In genomic region chr1:179858780-179859551, GRCm38 (mm10) we compare ENCODE assay signal across 8 mouse cellular contexts. TPM values are rescaled to one million over a fixed set of nuclear protein-coding genes. Genes with fewer than 3 reads are reported as not detected.
DNase-seq lines count a peak whose midpoint lies in the region; ATAC-seq and TF ChIP-seq lines count a peak whose summit lies in the region.

No protein-coding gene starts in this region.

- DNase-seq in gastrocnemius, adult 18-20 months (ENCODE audit: low spot score): peak; percentile 50
- no peak for DNase-seq in gastrocnemius, postnatal 36 days
- peak; percentile 80 for DNase-seq in brain, embryonic 14.5 days (ENCODE audit: low read depth)
- peak in 2 of 3 experiments; percentile 42 to 54 for DNase-seq in liver, embryonic 14.5 days (ENCODE audit: low read depth in 3 of 3, low spot score in 3 of 3)
- no peak for DNase-seq in T-cell, adult 2 months (ENCODE audit: low spot score)

- no peaks in the 10 kb centered on the region for H3K27me3 ChIP-seq in forebrain, embryonic 12.5 days
- H3K27me3 ChIP-seq in intestine, embryonic 15.5 days (replicated peaks): no peaks in the 10 kb centered on the region
- H3K27me3 ChIP-seq in liver, embryonic 14.5 days (ENCODE audit: control insufficient read depth, insufficient read depth, low read length): no peaks in the 10 kb centered on the region
- H3K27me3 ChIP-seq in neural tube, embryonic 15.5 days (replicated peaks): no peaks in the 10 kb centered on the region

- intact Hi-C loops in gastrocnemius, postnatal 36 days (cut with DNase I): loop anchor here (5.0 to 10.0 kb wide), 4 partner anchors 258 to 546 kb away; no protein-coding TSS in a partner anchor

- no peak overlapping the region for H3K4me3 ChIP-seq in forebrain, embryonic 12.5 days (replicated peaks)
- H3K4me3 ChIP-seq in intestine, embryonic 15.5 days (replicated peaks): no peak overlapping the region
- H3K4me3 ChIP-seq in liver, embryonic 14.5 days (ENCODE audit: insufficient read depth in 1 of 2, low read depth in 2 of 2, low read length in 2 of 2): no peak overlapping the region
- H3K4me3 ChIP-seq in neural tube, embryonic 15.5 days (replicated peaks): no peak overlapping the region

- H3K36me3 ChIP-seq in forebrain, embryonic 12.5 days (replicated peaks): no peaks in the 10 kb centered on the region
- H3K36me3 ChIP-seq in intestine, embryonic 15.5 days: no peaks in the 10 kb centered on the region
- H3K36me3 ChIP-seq in liver, embryonic 14.5 days (replicated peaks; ENCODE audit: control insufficient read depth, insufficient read depth, low read depth): no peaks in the 10 kb centered on the region
- H3K36me3 ChIP-seq in neural tube, embryonic 15.5 days: no peaks in the 10 kb centered on the region

- H3K4me2 ChIP-seq in forebrain, embryonic 12.5 days: no peak overlapping the region
- no peak overlapping the region for H3K4me2 ChIP-seq in intestine, embryonic 15.5 days (replicated peaks)
- H3K4me2 ChIP-seq in liver, embryonic 14.5 days (ENCODE audit: low read depth): peak overlapping the region; percentile 56
- no peak overlapping the region for H3K4me2 ChIP-seq in neural tube, embryonic 15.5 days

- no peak overlapping the region for H3K27ac ChIP-seq in forebrain, embryonic 12.5 days
- H3K27ac ChIP-seq in intestine, embryonic 15.5 days: no peak overlapping the region
- no peak overlapping the region for H3K27ac ChIP-seq in liver, embryonic 14.5 days
- no peak overlapping the region for H3K27ac ChIP-seq in neural tube, embryonic 15.5 days (replicated peaks)

- TF ChIP-seq CTCF in brain, embryonic 14.5 days (IDR thresholded peaks at IDR 0.05; ENCODE audit: borderline replicate concordance, extremely low read depth, insufficient read depth, insufficient read length): peak; percentile 59; the same call in 1 of the 2 replicates
- TF ChIP-seq CTCF in liver, embryonic 14.5 days (IDR thresholded peaks at IDR 0.05; ENCODE audit: low read depth): peak; percentile 62

- TF ChIP-seq POLR2A in brain, embryonic 14.5 days (IDR thresholded peaks at IDR 0.05; ENCODE audit: borderline replicate concordance, extremely low read depth, insufficient read depth, insufficient read length, poor library complexity, severe bottlenecking): no peak

- peak; percentile 72 for TF ChIP-seq EP300 in liver, embryonic 14.5 days (IDR thresholded peaks at IDR 0.05; ENCODE audit: low read depth)

- H3K4me1 ChIP-seq in forebrain, embryonic 12.5 days: peaks cover 6% of the 10 kb centered on the region; the same call in 1 of the 2 replicates
- no peaks in the 10 kb centered on the region; the same call in 1 of the 2 replicates for H3K4me1 ChIP-seq in intestine, embryonic 15.5 days (replicated peaks)
- H3K4me1 ChIP-seq in liver, embryonic 14.5 days (replicated peaks; ENCODE audit: control insufficient read depth in 2 of 2, insufficient read depth in 2 of 2, low read length in 1 of 2): peaks cover 4 to 23% of the 10 kb centered on the region in 2 experiments; a peak in 3 of 4 replicates
- peaks cover 4% of the 10 kb centered on the region for H3K4me1 ChIP-seq in neural tube, embryonic 15.5 days

- no peaks in the 10 kb centered on the region for H3K9me3 ChIP-seq in forebrain, embryonic 12.5 days
- H3K9me3 ChIP-seq in intestine, embryonic 15.5 days: no peaks in the 10 kb centered on the region
- H3K9me3 ChIP-seq in liver, embryonic 14.5 days (ENCODE audit: control insufficient read depth, low read length): no peaks in the 10 kb centered on the region
- no peaks in the 10 kb centered on the region for H3K9me3 ChIP-seq in neural tube, embryonic 15.5 days (replicated peaks)

- ATAC-seq in forebrain, embryonic 12.5 days (ENCODE audit: low FRiP score): peak; percentile 81
- ATAC-seq in intestine, embryonic 15.5 days: peak; percentile 75
- peak; percentile 66; the same call in 1 of the 2 replicates for ATAC-seq in liver, embryonic 14.5 days (ENCODE audit: insufficient read depth)
- ATAC-seq in neural tube, embryonic 15.5 days (ENCODE audit: low FRiP score): peak; percentile 75; the same call in 1 of the 2 replicates

- 49% methylated on average over 14 of the region's 14 CpGs for WGBS in forebrain, embryonic 12.5 days
- 46% methylated on average over 14 of the region's 14 CpGs for WGBS in intestine, embryonic 15.5 days
- WGBS in liver, embryonic 14.5 days (ENCODE audit: insufficient replicate concordance): 15% methylated on average over 14 of the region's 14 CpGs
- 48% methylated on average over 14 of the region's 14 CpGs for WGBS in neural tube, embryonic 15.5 days

- H3K9ac ChIP-seq in forebrain, embryonic 12.5 days: no peak overlapping the region
- no peak overlapping the region for H3K9ac ChIP-seq in intestine, embryonic 15.5 days
- H3K9ac ChIP-seq in liver, embryonic 14.5 days (replicated peaks): peak overlapping the region; percentile 42
- no peak overlapping the region for H3K9ac ChIP-seq in neural tube, embryonic 15.5 days (replicated peaks)

RNA-seq across cellular contexts. Expression of gene Ahctf1, which starts 55.5 kb away (rescaled TPM):
- 10 to 100 TPM; 15.0 to 17.5 TPM for total RNA-seq in gastrocnemius, adult 18-20 months (2021)
- 10 to 100 TPM; 14.8 to 15.3 TPM for total RNA-seq in gastrocnemius, postnatal 36 days (2021)
- polyA plus RNA-seq in brain, embryonic 14.5 days (2012; rRNA removed): 30.3 and 32.3 TPM in 2 replicates
- polyA plus RNA-seq in forebrain, embryonic 12.5 days (2016; fragmentation: Nextera tagmentation; extraction: Ambion mirVana): 31.4 and 32.9 TPM in 2 replicates
- 18.5 and 20.6 TPM in 2 replicates for polyA plus RNA-seq in intestine, embryonic 15.5 days (2015; fragmentation: Nextera tagmentation; extraction: Ambion mirVana)
- 19.1 and 25.5 TPM in 2 replicates for polyA plus RNA-seq in liver, embryonic 14.5 days (2012; rRNA removed)
- 19.2 and 26.5 TPM in 2 replicates for polyA plus RNA-seq in liver, embryonic 14.5 days (2014; fragmentation: Nextera tagmentation; extraction: Ambion mirVana)
- polyA plus RNA-seq in neural tube, embryonic 15.5 days (2015; fragmentation: Nextera tagmentation; extraction: Ambion mirVana): 16.2 and 16.7 TPM in 2 replicates

RNA-seq across cellular contexts. Expression of gene Gm10518, which starts 55.8 kb away (rescaled TPM):
- total RNA-seq in gastrocnemius, adult 18-20 months (2021): not detected
- not detected for total RNA-seq in gastrocnemius, postnatal 36 days (2021)
- not detected in 2 replicates for polyA plus RNA-seq in brain, embryonic 14.5 days (2012; rRNA removed)
- polyA plus RNA-seq in forebrain, embryonic 12.5 days (2016; fragmentation: Nextera tagmentation; extraction: Ambion mirVana): 0.18 and 0.36 TPM in 2 replicates
- not detected in 2 replicates for polyA plus RNA-seq in intestine, embryonic 15.5 days (2015; fragmentation: Nextera tagmentation; extraction: Ambion mirVana)
- polyA plus RNA-seq in liver, embryonic 14.5 days (2012; rRNA removed): not detected in 2 replicates
- polyA plus RNA-seq in liver, embryonic 14.5 days (2014; fragmentation: Nextera tagmentation; extraction: Ambion mirVana): 0.29 and 0.37 TPM in 2 replicates
- not detected in 2 replicates for polyA plus RNA-seq in neural tube, embryonic 15.5 days (2015; fragmentation: Nextera tagmentation; extraction: Ambion mirVana)

Comparison
In these comparisons a context has a peak if more than half of its experiments do, and no peak if none do; other contexts are left out.
1. DNase-seq: peak in gastrocnemius, adult 18-20 months (single experiment), brain, embryonic 14.5 days (single experiment) and liver, embryonic 14.5 days (2 of 3); none in gastrocnemius, postnatal 36 days (0 of 2) and T-cell, adult 2 months (single experiment).
2. Peak in every context shown above with its lines, with median percentiles within 50 percentile points of each other: ATAC-seq.